Mouse (Mus musculus) neural tube, embryonic 15.5 days (tissue): ENCODE data around the gene Klhdc8a. TPM values are rescaled to one million over a fixed set of nuclear protein-coding genes. Genes with fewer than 3 reads are reported as not detected.

Experiments
- ATAC-seq: fragments of 200-750 bp; cut with Nextera tagmentation; 2 replicates; pipeline ENCODE4 v1.8.0; 2017; ENCODE audit warnings: mild to moderate bottlenecking, moderate TSS enrichment, moderate library complexity; ENCODE audit not compliant: low FRiP score
- H3K27ac ChIP-seq: fragments of 300-500 bp; sonication (generic); replicated peaks from 2 replicates; pipeline ENCODE4 v1.5.1; 2015; ENCODE audit warnings: mild to moderate bottlenecking, inconsistent platforms
- H3K27me3 ChIP-seq: fragments of 300-500 bp; sonication (generic); replicated peaks from 2 replicates; pipeline ENCODE4 v1.6.1; 2015; ENCODE audit warnings: inconsistent platforms
- H3K36me3 ChIP-seq: fragments of 300-500 bp; sonication (generic); 2 replicates; pipeline ENCODE4 v1.6.1; 2015; ENCODE audit warnings: inconsistent platforms
- H3K4me1 ChIP-seq: fragments of 300-500 bp; sonication (generic); 2 replicates; pipeline ENCODE4 v1.6.1; 2015; ENCODE audit warnings: inconsistent platforms
- H3K4me2 ChIP-seq: fragments of 300-500 bp; sonication (generic); 2 replicates; pipeline ENCODE4 v1.6.1; 2015; ENCODE audit warnings: inconsistent platforms, mild to moderate bottlenecking, moderate library complexity
- H3K4me3 ChIP-seq: fragments of 300-500 bp; sonication (generic); replicated peaks from 2 replicates; pipeline ENCODE4 v1.5.1; 2015; ENCODE audit warnings: mild to moderate bottlenecking, inconsistent platforms
- H3K9ac ChIP-seq: fragments of 300-500 bp; sonication (generic); replicated peaks from 2 replicates; pipeline ENCODE4 v1.6.1; 2015; ENCODE audit warnings: mild to moderate bottlenecking, inconsistent platforms
- H3K9me3 ChIP-seq: fragments of 300-500 bp; sonication (generic); replicated peaks from 2 replicates; pipeline ENCODE4 v1.6.1; 2016; ENCODE audit warnings: inconsistent platforms
- WGBS: fragments of 180-500 bp; shearing (Covaris S2); methylation state at CpG from one replicate; pipeline ENCODE4 v1.1.7; 2015; ENCODE audit warnings: mixed read lengths; 5-methylcytosine and 5-hydroxymethylcytosine counted together
- polyA plus RNA-seq: library from polyadenylated mRNA; unstranded; fragments of >200 nt; fragmentation: Nextera tagmentation; extraction: Ambion mirVana; gene quantifications from 2 replicates; pipeline ENCODE4 v1.2.1, GENCODE M21; 2015

Klhdc8a gene
- polyA plus RNA-seq, 1 experiment from 2014 or later: 7.5 TPM

GRCm38 (mm10) chr1:132321821-132322580 lies 23.6 kb downstream of the Klhdc8a start:
- Histone ChIP-seq H3K27me3 (no peaks in the 10 kb centered on the region), H3K4me2 (no peak overlapping the region), H3K4me3 (no peak overlapping the region), H3K4me1 (peaks cover 57% of the 10 kb centered on the region), H3K27ac (peak overlapping the region; percentile 79), H3K9me3 (no peaks in the 10 kb centered on the region), H3K9ac (peak overlapping the region; percentile 17; the same call in 1 of the 2 replicates), H3K36me3 (no peaks in the 10 kb centered on the region)
- WGBS: 22% methylated on average over 7 of the region's 7 CpGs
- ATAC-seq: peak; percentile 27; the same call in 1 of the 2 replicates

GRCm38 (mm10) chr1:132322711-132323542 lies 24.5 kb downstream of the Klhdc8a start:
- WGBS: 15% methylated on average over 13 of the region's 13 CpGs
- peak overlapping the region; percentile 23; the same call in 1 of the 2 replicates for H3K4me2 ChIP-seq
- no peaks in the 10 kb centered on the region for H3K27me3 ChIP-seq

GRCm38 (mm10) chr1:132326777-132327176 lies 28.4 kb downstream of the Klhdc8a start:
- no peaks in the 10 kb centered on the region for H3K27me3 ChIP-seq
- peak; percentile 60 for ATAC-seq
- 32% methylated on average over 9 of the region's 9 CpGs for WGBS

More at GRCm38 (mm10) chr1:132322711-132323542, 24.5 kb downstream of the Klhdc8a start:
- Histone ChIP-seq H3K36me3 (0 out of 2 replicates have a peak, but pooled peaks cover under 1% of the 10 kb centered on the region), H3K4me1 (peaks cover 55% of the 10 kb centered on the region), H3K9me3 (no peaks in the 10 kb centered on the region), H3K9ac (peak overlapping the region; percentile 17; the same call in 1 of the 2 replicates), H3K4me3 (no peak overlapping the region), H3K27ac (peak overlapping the region; percentile 79)
- peak; percentile 33; the same call in 1 of the 2 replicates for ATAC-seq

GRCm38 (mm10) chr1:132327477-132327876 lies 29.1 kb downstream of the Klhdc8a start:
- no peak overlapping the region for H3K4me2 ChIP-seq
- H3K4me3 ChIP-seq: no peak overlapping the region
- no peak for ATAC-seq
- no peaks in the 10 kb centered on the region for H3K27me3 ChIP-seq
- 81% methylated on average over 17 of the region's 17 CpGs for WGBS
- no peak overlapping the region for H3K9ac ChIP-seq
- no peaks in the 10 kb centered on the region for H3K9me3 ChIP-seq
- peaks cover 10% of the 10 kb centered on the region for H3K36me3 ChIP-seq
- peaks cover 27% of the 10 kb centered on the region for H3K4me1 ChIP-seq
- H3K27ac ChIP-seq: peak overlapping the region; percentile 48

More at GRCm38 (mm10) chr1:132326777-132327176, 28.4 kb downstream of the Klhdc8a start:
- Histone ChIP-seq H3K9me3 (no peaks in the 10 kb centered on the region), H3K9ac (no peak overlapping the region), H3K36me3 (peaks cover 10% of the 10 kb centered on the region; the same call in 1 of the 2 replicates), H3K27ac (peak overlapping the region; percentile 48), H3K4me3 (no peak overlapping the region), H3K4me2 (no peak overlapping the region), H3K4me1 (peaks cover 34% of the 10 kb centered on the region)

GRCm38 (mm10) chr1:132328565-132328964 lies 30.1 kb downstream of the Klhdc8a start:
- no peak overlapping the region for H3K9ac ChIP-seq
- H3K36me3 ChIP-seq: peaks cover 13% of the 10 kb centered on the region
- no peak overlapping the region for H3K27ac ChIP-seq
- H3K4me1 ChIP-seq: peaks cover 23% of the 10 kb centered on the region
- no peak overlapping the region for H3K4me3 ChIP-seq
- no peak overlapping the region for H3K4me2 ChIP-seq
- H3K9me3 ChIP-seq: no peaks in the 10 kb centered on the region
- no peak for ATAC-seq
- H3K27me3 ChIP-seq: no peaks in the 10 kb centered on the region
- WGBS: 80% methylated on average over 3 of the region's 3 CpGs

GRCm38 (mm10) chr1:132329656-132330055 lies 31.2 kb downstream of the Klhdc8a start:
- H3K9me3 ChIP-seq: no peaks in the 10 kb centered on the region
- H3K9ac ChIP-seq: no peak overlapping the region
- WGBS: 88% methylated on average over 7 of the region's 7 CpGs
- no peak overlapping the region for H3K4me3 ChIP-seq
- no peak overlapping the region for H3K4me2 ChIP-seq
- H3K4me1 ChIP-seq: peaks cover 31% of the 10 kb centered on the region
- H3K36me3 ChIP-seq: peaks cover 13% of the 10 kb centered on the region
- no peak for ATAC-seq
- H3K27me3 ChIP-seq: no peaks in the 10 kb centered on the region
- H3K27ac ChIP-seq: no peak overlapping the region

- Histone ChIP-seq H3K4me1 (peaks cover 38% of the 10 kb centered on the region), H3K27me3 (no peaks in the 10 kb centered on the region), H3K9me3 (no peaks in the 10 kb centered on the region), H3K4me2 (no peak overlapping the region), H3K36me3 (peaks cover 13% of the 10 kb centered on the region), H3K4me3 (no peak overlapping the region), H3K9ac (no peak overlapping the region), H3K27ac (no peak overlapping the region)
- ATAC-seq: no peak
- WGBS: 62% methylated on average over 15 of the region's 15 CpGs
These were observed 32.0 kb downstream of the Klhdc8a start for GRCm38 (mm10) chr1:132330397-132330796.

- Histone ChIP-seq H3K9me3 (no peaks in the 10 kb centered on the region), H3K4me1 (peaks cover 40% of the 10 kb centered on the region), H3K4me2 (no peak overlapping the region), H3K27me3 (no peaks in the 10 kb centered on the region), H3K36me3 (peaks cover 13% of the 10 kb centered on the region), H3K4me3 (no peak overlapping the region), H3K27ac (no peak overlapping the region), H3K9ac (no peak overlapping the region)
- WGBS: 89% methylated on average over 17 of the region's 17 CpGs
- ATAC-seq: no peak
These were observed 32.9 kb downstream of the Klhdc8a start for GRCm38 (mm10) chr1:132331283-132331682.

GRCm38 (mm10) chr1:132333201-132333600 lies 34.8 kb downstream of the Klhdc8a start:
- Histone ChIP-seq H3K4me2 (no peak overlapping the region), H3K4me3 (no peak overlapping the region), H3K9ac (no peak overlapping the region), H3K9me3 (no peaks in the 10 kb centered on the region), H3K27me3 (no peaks in the 10 kb centered on the region), H3K36me3 (peaks cover 9% of the 10 kb centered on the region), H3K4me1 (peaks cover 26% of the 10 kb centered on the region), H3K27ac (no peak overlapping the region)
- 8% methylated on average over 2 of the region's 2 CpGs for WGBS
- no peak for ATAC-seq

- Histone ChIP-seq H3K4me3 (no peak overlapping the region), H3K4me1 (peaks cover 26% of the 10 kb centered on the region), H3K4me2 (no peak overlapping the region), H3K27me3 (no peaks in the 10 kb centered on the region), H3K27ac (peak overlapping the region; percentile 61), H3K36me3 (peaks cover 6% of the 10 kb centered on the region), H3K9me3 (no peaks in the 10 kb centered on the region), H3K9ac (no peak overlapping the region)
- 9% methylated on average over 4 of the region's 4 CpGs for WGBS
- peak; percentile 23; the same call in 1 of the 2 replicates for ATAC-seq
These were observed 35.3 kb downstream of the Klhdc8a start for GRCm38 (mm10) chr1:132333675-132334141.

- Histone ChIP-seq H3K36me3 (peaks cover 6% of the 10 kb centered on the region), H3K4me1 (peaks cover 26% of the 10 kb centered on the region), H3K27me3 (no peaks in the 10 kb centered on the region), H3K27ac (peak overlapping the region; percentile 61), H3K4me3 (no peak overlapping the region), H3K9me3 (no peaks in the 10 kb centered on the region), H3K9ac (no peak overlapping the region), H3K4me2 (no peak overlapping the region)
- WGBS: 26% methylated on average over 6 of the region's 6 CpGs
- ATAC-seq: 0 out of 2 replicates have a peak, but pooled peaks have one; percentile 16
These were observed 35.9 kb downstream of the Klhdc8a start for GRCm38 (mm10) chr1:132334178-132334801.
